Mouse (Mus musculus): ENCODE results near the gene Hs6st3.

The Hs6st3 gene

DNA sequence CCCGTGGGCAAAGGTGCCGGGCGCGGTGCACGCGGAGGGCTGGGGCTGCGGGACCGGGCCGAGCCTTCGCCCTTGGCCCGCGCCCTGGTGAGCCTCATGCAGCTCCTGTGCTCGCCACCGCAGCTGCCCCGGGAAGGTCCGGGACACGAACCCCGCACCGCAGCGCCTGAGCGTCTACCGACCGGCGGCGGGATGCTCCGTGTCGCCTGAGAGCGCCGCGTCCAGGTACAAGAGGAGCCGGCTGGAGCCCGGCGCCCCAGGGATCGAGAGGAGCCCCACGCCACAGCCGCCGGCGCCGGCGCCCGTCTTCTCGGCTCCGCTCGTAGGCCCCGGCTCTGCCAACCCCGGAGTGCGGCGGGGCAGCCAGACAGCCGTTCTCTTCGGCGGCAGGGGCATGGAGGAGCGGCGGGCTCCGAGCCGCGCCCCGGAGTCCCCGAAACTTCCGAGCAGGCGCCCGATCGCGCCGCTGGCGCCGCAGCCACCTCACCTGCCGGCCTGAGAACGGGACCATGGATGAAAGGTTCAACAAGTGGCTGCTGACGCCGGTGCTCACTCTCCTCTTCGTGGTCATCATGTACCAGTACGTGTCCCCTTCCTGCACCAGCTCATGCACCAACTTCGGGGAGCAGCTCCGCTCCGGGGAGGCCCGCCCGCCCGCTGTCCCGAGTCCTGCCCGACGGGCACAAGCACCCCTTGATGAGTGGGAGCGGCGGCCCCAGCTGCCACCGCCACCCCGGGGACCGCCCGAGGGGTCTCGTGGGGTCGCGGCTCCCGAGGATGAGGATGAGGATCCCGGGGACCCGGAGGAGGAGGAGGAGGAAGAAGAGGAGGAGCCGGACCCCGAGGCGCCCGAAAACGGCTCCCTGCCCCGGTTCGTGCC, at the start of gene Hs6st3:
Hs6st3 (plus strand) TSS at position 436 of the 880 bp plus-strand sequence.
- peak; percentile 67 for DNase-seq (ENCODE audit: extremely low spot score, low spot score)

DNA sequence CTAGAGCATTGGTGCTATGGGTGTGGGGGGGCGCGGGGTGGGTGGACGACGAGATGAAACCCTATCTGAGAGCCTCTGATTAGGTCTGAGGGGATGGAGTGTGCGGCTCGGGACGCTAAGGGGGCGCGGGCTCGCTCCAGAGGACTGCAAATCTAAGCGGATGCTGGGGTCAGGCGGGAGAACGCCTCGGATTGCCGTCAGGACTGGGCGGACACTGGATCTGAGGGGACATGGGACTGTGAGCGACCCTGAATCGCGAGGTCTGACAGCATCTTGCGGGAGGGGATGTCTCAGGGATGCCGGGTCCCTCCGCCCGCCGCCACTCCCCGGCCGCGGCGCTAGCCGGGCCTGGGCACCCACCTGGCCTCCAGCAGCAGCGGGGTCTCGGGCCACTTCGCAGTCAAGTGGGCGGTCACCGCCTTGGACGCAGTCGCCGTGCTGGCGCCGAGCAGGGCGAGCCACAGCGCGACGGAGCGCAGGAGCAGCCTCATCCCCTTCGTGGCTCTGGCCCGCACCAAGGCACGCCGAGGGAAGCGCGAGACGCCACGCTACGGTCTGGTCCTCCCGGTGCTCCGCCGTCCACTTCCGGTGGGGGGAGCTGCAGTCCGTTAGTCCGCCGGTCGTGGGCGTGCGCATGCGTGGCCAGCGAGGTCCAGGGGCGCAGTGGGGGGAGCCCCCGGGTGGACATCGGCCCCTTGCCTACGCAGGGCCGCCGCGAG, 39.1 kb upstream of the Hs6st3 start, which contains the start of gene Uggt2:
Uggt2 (minus strand) TSS at position 580 of the 719 bp plus-strand sequence.
- DNase-seq (ENCODE audit: extremely low spot score, low spot score), result peak; percentile 93

- DNase-seq (ENCODE audit: extremely low spot score, low spot score), result no peak
Observed at GRCm38 (mm10) chr14:119099570-119099891, 38.6 kb upstream of the Hs6st3 start.

DNA sequence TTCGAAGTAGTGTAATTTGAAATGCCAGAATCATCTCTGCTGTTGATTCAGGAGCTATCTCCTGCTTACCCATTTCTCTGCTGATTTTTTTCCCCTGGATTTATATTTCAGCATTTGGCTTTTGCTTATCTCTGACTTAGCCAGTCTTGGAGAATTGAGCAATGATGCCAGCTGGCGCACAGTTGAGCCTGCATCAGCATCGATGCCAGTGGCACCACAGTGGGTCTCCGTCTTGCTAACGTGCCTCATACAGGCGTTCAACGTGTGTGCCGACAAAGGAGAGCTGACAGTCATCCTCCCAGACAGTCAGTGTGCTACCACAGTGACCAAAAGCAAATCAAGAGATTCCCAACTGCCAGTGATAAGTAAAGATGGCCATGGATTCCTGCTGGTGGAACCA, 30.6 kb upstream of the Hs6st3 start:
- no peak for DNase-seq (ENCODE audit: extremely low spot score, low spot score)

DNA sequence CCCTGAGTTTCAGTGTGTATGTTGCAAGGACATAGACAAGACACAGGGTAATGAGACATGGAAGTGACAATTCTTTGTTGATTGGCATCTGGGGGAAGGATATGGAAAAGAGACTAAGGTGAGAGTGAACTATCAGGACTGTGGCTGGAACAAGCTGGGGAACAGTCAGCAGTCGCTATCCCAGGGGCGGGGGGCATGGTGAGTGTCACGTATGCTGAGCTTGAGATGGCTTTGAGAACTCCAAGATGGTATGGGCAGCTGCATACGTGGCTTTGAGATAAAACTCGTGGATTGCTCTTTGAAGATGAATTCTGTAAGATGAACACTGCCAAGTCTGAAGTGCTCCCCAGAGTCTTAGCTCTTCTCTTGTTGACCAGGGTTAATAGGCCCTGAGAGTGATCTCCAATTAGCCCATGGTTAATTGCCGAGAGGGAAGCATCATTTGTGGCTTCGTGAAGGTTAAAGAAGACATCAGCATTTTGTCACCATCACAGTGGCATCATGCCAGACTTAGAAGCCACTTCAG, 29.3 kb upstream of the Hs6st3 start:
- DNase-seq (ENCODE audit: extremely low spot score, low spot score), result no peak

DNA sequence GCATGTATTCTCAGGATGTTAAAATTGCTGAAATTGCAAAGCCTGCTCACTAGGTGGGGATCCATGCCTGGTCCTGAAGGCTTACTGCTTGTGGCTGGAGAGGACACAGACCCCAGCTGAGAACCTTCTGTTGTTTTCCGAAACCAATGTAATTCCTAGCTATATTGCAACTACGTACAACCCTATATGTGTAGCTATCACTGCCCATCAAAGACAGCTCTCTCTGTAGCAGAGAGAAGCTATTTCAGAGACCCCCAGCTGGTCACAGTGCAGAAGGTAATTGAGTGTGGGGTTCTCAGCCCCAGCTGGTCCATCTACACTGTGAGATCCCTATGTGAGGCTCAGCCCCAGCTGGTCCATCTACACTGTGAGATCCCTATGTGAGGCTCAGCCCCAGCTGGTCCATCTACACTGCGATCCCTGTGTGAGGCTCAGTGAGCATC, 28.3 kb upstream of the Hs6st3 start:
- DNase-seq (ENCODE audit: extremely low spot score, low spot score), result no peak

- DNase-seq (ENCODE audit: extremely low spot score, low spot score), result no peak
Observed at GRCm38 (mm10) chr14:119112558-119112957, 25.6 kb upstream of the Hs6st3 start.

GRCm38 (mm10) chr14:119123582-119123981, 14.6 kb upstream of the Hs6st3 start:
- no peak for DNase-seq (ENCODE audit: extremely low spot score, low spot score)

GRCm38 (mm10) chr14:119124061-119124460, 14.1 kb upstream of the Hs6st3 start:
- DNase-seq (ENCODE audit: extremely low spot score, low spot score), result peak; percentile 29

GRCm38 (mm10) chr14:119125840-119126239, 12.3 kb upstream of the Hs6st3 start:
- DNase-seq (ENCODE audit: extremely low spot score, low spot score), result no peak

DNA sequence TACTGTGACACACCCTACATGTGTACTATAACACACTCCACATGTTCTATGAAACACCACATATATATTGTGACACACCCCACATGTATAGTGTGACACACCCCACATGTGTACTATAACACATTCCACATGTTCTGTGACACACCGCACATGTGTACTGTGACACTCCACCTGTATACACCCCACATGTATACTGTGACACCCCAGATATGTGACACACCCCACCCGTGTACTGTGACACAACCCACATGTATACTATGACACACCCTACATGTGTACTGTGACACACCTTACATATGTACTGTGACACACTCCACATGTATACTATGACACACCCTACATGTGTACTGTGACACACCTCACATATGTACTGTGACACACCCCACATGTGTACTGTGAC, 10.8 kb upstream of the Hs6st3 start:
- no peak for DNase-seq (ENCODE audit: extremely low spot score, low spot score)

DNA sequence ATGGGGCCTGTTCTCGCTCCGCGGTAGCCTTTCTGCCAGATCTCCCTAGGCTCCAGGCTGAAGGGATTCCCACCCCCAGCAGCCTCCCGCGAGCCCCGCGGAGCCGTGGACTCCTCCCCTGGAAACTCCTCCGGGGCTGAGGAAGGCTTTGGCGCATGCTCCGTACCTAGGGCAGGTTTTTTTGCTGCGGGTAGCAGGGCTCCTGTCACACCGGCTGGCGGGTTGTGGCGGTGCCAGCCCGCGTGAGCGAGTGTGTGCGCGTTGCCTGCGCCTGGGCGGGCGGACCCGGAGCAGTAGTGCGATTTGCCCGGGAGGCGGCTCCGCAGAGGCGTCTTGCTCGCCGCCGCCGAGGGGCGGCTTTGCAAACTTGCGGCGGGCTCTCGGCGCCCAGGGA, 632 bp upstream of the Hs6st3 start:
- DNase-seq (ENCODE audit: extremely low spot score, low spot score), result peak; percentile 81

GRCm38 (mm10) chr14:119138786-119139100, 602 bp downstream of the Hs6st3 start:
- DNase-seq (ENCODE audit: extremely low spot score, low spot score), result peak; percentile 48

GRCm38 (mm10) chr14:119139381-119139950, 1.3 kb downstream of the Hs6st3 start:
- DNase-seq (ENCODE audit: extremely low spot score, low spot score), result no peak

DNA sequence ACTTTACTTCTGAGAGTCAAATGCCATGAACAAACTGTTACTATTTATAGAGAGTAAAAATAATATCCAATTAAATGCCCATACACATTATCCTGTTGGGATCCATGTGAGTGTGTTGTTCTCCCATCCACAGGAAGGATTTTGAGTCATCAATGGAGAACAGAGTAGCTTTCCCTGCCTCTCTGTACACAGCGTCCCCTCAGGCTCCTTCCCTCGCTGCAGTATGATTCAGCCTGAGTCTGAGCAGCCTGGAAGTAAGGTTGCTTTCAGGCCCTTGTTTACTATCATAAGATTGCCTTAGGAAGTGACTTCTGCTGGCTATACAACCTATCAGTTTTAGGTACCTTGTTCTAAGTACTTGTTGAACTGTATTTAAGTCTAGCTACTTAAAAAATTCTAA, 14.9 kb downstream of the Hs6st3 start:
- DNase-seq (ENCODE audit: extremely low spot score, low spot score), result no peak

GRCm38 (mm10) chr14:119193905-119194304, 55.8 kb downstream of the Hs6st3 start:
- no peak for DNase-seq (ENCODE audit: extremely low spot score, low spot score)

DNA sequence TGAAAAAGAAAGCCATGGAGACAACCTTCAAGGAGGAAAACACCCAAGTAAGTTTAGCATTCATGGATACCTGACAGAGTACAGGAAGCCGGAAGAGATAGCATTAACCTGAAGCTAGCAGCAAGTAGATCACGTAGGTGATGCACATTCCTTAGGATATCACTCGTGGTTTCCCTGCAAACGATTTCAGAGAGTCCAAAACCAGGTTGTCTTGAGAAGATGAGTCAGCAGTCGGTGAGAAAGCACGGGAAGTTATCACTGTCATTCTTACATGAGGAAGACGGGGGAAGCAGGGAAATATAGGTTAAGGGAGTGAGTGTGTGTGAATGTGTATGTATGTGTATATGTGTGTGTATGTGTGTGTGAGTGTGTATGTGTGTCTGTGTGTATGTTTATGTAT, 65.4 kb downstream of the Hs6st3 start:
- no peak for DNase-seq (ENCODE audit: extremely low spot score, low spot score)

- DNase-seq (ENCODE audit: extremely low spot score, low spot score), result no peak
Observed at GRCm38 (mm10) chr14:119215576-119216309, 77.6 kb downstream of the Hs6st3 start.

DNA sequence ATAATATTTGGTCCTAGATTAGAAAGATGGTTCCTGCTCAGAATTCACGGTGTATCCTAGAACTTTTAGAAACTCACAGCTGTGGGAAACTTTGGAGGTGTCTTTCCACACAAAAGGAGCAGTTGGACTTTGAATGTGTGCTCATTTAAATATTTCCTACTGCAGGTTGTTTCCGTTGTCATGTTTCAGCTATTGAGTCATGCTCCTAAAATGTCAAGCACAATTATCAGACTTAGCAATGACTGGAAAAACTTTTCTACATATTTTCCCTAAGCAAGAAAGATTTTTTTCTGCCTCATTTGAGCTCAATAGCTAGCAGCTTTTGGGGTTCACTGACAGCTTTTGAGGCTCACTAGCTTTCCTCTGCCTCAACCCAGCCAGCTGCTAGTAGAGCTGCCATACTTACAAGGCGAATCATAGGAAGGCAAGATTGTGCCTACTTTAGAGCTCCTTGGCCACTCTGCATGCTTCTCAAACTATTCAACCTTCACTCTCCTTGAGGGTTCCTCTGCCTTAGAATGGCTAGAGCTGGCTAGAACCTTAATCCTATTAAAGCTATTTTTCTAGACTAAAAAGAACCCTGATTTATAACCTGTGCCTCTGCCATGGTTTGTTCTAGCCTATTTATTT, 89.7 kb downstream of the Hs6st3 start:
- DNase-seq (ENCODE audit: extremely low spot score, low spot score), result no peak

DNA sequence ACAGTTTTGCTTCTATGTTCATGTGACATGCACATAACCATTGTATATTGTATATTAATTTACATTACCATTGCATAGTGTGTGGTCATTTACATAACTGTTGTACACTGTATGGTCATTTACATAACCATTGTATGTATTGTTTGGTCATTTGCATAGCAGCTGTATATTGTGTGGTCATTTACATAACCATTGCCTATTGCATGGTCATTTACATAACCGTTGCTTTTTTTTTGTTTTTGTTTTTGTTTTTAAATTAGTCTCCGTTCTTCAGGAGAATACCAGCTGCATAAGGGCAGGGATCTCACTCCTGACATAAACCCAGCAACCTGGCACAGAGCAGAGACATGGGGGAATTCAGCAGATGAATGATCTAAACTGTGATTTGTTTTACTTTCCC, 95.5 kb downstream of the Hs6st3 start:
- no peak for DNase-seq (ENCODE audit: extremely low spot score, low spot score)

GRCm38 (mm10) chr14:119247131-119247530, 109.0 kb downstream of the Hs6st3 start:
- DNase-seq (ENCODE audit: extremely low spot score, low spot score), result no peak

Measured in neural tube, embryonic 10.5 days (tissue).